Mouse (Mus musculus) cerebellum, adult 2 months (tissue): ENCODE measurements around the gene Clmn.

ENCODE experiments used
- CTCF ChIP-seq: fragments of 200-500 bp; IDR thresholded peaks from 2 replicates; pipeline ENCODE4 v1.5.1; 2011; ENCODE audit warnings: low read depth, mild to moderate bottlenecking, control low read depth, low read length, moderate library complexity, borderline replicate concordance; ENCODE audit not compliant: insufficient read depth
- POLR2A ChIP-seq: fragments of 200-500 bp; IDR thresholded peaks from 2 replicates; pipeline ENCODE4 v1.6.1; 2011; ENCODE audit warnings: low read length, control low read depth, borderline replicate concordance; ENCODE audit not compliant: insufficient read depth

GRCm38 (mm10) chr12:104854826-104855225 lies 10.1 kb downstream of the Clmn start:
- TF ChIP-seq POLR2A, result no peak
- no peak for TF ChIP-seq CTCF
